Mouse (Mus musculus) common myeloid progenitor, adult 5-6 weeks (primary cell): ENCODE measurements around the gene Zscan10. TPM values are rescaled to one million over a fixed set of nuclear protein-coding genes. Genes with fewer than 3 reads are reported as not detected.

Source experiments
- ATAC-seq: replicated peaks from 2 replicates; pipeline ENCODE4 v1.8.0; 2016; ENCODE audit warnings: low read depth, mild to moderate bottlenecking, moderate TSS enrichment, inconsistent platforms; ENCODE audit not compliant: poor library complexity, severe bottlenecking
- total RNA-seq: library from RNA; stranded (forward); fragments of 200-1000, 187-1606 nt; gene quantifications from 2 replicates; pipeline ENCODE4 v1.2.3, GENCODE M21; 2017

Gene Zscan10
- not detected in 2 replicates for total RNA-seq

DNA sequence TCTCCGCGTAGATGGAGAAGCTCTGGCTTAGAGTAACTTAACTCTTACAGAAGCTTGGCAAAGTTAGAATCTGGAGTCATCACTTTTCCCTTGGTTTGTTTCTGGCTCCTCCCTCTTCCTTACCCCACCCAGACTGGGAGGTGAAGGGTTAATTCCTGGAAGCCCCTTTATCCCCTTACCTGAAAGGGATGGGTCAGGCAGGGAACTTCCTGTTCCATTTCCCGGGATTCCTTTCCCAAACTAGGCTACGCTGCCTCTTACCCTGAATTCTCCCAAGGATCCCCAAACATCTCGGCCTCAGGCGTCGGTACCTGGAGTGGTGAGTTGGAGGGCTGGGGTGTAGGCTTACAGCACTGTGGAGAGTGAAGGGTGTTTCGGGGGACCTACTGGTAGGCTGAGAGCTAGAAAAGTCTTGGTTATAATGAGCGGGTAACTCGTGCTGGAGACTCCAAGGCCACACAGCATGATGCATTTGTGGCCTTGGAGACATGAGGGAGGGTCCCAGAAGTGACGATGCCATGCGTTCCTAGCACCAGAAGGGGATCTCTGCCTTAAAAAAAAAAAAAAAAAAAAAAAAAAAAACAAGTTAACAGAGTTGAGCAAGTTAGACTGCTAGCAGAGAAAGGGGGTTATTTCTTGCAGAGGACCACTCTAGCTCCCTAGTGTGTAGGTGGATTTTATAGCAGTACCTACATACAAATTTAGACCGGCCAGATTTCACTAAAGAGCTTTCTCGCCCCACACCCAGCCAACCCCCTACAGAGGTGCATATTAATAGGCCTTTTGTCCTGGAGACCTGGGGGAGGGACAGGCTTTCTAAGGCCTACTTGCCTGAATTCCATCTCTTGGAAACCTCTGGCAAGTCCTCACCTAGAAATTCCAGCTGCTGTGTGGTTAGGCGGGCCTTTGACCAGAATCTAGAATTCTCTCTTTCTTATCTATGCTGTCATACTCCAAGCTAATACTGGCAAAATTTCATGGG is at the start of gene Zscan10:
Gene Zscan10, plus strand, starts transcription at position 216 of the 982 bp plus-strand sequence.
- no peak for ATAC-seq

DNA sequence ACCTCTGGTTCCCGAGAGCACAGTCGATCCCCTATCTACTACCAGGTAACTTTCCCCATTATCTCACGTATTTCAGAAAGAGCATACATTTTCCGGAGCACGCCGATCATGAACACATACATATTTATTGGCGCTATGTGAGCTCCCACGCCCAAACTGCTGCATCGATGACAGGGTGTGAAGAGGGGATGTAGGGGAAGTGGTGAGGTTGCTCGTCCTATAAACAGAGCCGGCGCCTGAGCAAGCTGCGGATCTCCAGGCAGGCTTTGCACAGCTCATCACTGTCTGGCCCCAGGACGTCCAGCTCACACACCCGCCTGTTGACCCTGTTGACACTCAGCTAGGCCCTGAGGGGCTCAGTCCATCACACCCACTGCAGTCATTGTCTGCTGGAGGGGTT is 49.8 kb upstream of the Zscan10 start:
- peak; percentile 28 for ATAC-seq

DNA sequence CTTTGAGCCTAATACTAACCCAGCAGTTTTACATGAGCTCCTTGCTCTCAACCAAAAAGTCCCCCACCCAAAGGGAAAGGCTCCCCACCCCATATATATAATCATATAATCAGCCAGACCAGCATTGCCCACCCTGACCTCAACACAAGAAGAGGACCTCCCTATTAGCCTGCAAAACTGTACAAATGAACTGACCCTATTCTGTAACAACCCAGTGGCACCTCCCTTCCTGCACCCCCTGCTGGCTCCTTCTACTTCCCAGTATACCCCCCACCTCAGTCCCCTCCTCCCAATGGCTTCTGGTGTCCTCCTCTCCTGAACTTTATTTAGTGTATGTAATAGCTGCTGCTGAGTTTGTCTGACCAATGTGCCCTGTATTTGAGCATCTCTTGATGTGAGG is 49.2 kb upstream of the Zscan10 start:
- no peak for ATAC-seq

DNA sequence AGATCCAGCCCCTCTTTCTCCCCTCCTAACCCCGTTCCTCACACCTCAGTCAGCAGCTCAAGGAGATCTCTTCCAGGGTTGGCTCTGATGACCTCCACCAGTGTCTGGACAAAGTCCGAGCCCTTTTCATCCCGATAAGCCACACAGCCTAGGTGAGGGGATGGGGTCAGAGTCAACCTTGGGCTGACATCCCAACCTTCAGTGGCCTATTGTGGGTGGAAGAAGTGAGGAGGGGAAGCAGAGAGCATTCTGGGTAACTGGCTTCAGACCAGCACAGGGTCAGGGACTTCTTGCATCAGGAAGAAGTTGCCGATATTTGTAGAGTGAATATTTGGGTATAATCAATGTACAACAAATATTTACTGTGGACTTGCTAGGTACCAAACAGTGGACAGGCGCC is 48.7 kb upstream of the Zscan10 start:
- no peak for ATAC-seq

DNA sequence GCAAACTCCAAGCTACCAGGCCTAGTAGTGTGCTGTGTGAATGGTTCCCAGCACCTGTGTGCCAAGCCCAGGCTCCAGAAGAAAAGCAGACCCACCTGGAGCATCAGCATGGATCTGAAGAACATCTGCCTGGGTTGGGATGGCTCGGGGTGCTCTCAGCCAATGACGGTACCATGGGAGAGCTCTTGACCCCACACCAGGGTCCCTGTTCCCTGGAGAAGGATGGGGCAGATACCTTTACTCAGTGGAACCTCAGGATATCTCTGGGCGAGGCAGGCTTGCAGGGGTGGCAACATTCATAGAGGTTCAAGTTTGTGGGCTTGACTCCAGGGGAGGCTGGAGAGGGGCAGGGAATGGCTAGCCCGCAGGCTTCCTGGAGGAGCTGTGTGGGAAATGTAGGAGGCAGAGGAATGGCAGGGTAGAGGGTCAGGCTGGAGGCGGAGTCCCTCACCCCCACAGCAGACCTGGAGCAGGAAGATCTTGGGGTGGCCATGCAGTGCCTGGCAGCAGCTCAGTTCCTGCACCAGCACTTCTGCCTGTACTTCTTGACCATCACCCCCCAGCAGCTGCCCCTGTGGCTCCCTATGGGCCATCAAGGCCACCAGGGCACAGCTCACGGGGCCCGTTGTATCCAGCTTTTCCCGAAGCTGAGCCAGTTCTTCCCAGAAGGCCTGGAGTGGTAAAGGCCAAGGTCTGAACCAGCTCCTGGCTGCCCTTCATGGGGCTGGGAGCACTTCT is 47.6 kb upstream of the Zscan10 start:
- no peak for ATAC-seq

DNA sequence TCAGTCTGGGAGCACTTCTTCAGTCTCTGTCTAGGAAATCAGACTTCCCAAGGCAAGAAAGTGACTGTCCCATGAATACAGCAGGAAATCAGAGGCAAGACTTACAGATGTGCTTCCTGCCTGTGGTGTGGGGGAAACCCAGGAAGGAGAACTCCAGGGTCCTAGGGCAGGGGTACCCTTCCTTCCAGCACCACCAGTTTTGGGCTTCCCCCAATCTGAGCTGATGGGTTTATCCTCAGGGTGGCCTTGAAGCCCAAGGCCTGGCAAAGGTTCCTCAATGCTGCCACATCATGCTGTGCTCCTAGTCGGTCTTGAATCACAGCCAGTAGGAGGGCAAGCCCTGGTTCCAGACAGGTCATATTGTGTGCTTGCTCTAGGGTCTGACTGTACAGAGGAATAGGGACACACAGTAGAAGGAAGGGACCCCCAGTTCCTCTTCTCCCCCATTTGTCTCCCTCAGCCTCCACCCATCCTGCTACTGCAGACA is 47.0 kb upstream of the Zscan10 start:
- no peak for ATAC-seq

DNA sequence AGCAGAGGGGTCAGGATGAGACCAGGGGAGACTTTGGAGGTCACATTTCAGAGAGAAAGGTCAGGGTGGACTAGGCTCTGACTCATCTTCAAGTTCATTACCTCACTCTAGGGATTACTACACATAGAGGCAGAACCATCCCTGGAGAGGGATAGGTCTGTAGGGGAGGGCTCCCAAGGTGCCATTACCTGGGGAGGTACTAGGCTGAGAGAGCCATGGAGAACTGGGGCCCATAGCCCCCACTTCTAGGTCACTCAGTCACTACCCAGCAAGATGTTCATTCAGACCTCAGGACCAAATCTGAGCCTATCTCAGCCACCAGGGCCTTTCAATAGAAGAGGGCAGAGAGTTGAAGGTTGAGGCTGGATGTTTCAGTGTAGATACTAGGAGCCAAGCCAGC is 46.3 kb upstream of the Zscan10 start:
- no peak for ATAC-seq

DNA sequence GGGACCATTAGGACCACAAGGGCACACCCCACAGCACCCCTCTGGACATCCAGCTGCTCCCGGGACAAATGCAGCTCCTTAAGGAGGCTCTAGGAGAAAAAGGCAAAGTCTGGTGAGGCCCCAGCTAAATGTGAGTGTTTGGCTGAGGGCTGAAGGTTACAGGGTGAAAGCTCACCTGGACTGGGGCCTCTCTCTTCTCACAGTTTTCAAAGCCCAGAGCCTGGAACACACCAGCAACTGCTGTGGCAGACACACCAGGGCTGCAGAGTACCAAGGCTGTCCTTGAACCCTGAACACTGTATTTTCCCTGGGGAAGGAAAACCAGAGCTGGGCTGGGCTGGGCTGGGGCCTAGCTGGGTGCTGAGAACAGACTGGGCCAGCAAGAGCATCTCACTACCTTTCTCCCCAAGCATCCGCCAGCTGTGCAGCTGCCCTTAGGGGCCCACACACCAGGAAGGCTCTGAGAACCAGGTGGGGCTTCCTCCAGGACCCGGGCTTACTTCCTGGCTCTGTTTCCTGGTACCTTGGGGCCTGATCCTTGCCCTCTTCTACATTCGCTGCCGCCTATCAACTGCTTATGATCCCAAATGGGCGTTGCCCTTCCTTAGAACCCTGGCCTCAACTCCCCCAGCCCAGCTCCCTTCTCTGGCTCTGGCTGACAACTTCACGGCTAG is 45.3 kb upstream of the Zscan10 start:
- no peak for ATAC-seq

DNA sequence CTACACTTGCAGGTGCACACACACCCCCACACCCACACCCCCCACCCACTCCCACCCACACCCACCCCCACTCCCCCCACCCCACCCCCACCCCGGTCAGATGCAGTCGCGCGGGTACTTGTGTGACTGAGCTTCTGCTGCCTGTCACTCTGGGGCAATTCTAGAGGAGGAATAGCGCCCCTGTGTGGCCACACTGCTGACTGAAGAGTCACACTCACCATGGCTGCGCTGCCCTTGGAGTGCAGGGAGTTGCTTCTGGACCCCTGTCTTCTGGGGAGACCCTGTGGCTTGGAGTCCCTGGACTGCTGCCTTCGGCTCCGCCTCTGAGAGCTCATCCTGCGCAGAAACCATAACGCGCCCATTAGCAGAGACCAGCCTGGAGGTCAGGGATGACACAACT is 40.9 kb upstream of the Zscan10 start:
- ATAC-seq = peak; percentile 37; the same call in 1 of the 2 replicates

DNA sequence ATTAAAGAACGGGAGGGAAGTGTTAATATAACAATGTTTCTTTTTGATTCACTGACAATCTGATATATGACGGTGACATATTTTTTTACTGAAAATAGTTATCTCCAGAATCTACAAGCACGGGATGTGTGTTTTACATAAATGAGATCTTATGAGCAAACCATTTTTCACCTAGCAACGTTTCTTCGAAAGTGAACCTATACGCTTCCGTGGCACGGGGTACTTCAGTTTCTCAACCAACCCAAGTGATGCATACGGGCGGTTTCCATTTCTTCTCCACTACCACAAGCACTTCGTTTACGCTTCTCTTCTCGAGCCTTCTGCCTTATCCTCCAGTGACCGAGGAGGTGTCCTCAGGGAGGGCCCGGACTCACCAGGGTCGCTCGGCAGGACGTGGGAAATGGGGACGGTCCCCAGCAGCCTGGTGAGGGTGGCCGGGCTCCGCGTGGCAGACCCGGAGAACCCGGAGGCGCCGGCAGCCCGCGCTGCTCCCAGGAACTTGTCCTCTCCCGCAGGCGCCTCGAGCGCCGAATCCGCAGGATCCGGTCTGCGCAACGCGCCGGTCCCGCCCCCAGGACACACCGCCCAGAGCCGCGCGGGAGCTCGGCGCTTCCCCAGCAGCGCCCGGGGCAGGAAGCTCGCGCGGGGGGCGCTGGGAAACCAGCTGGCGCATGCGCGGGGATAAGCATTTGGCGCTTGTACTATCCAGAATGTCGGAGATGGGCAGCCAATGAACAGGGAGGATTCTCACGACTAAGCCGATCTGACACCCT is 36.9 kb upstream of the Zscan10 start, which contains the start of gene Zfp213:
Gene Zfp213, minus strand, starts transcription at position 644 of the 773 bp plus-strand sequence.
- ATAC-seq = peak; percentile 90

DNA sequence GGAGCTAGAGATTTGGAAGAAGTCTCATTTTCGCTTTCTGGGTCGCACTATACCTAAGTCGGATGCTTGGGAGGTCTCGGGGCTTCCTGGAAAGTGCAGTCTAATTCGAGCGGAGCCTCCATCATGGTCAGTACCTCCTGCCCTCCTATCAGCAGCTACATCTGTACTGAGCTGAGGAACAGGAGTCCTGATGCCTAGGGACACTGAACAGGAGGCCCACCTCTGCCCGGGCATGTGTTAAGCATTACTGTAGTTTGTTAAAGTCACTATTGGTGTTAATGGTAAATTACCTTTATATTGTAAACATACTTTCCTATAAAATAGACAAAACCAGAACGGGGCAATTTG is 36.3 kb upstream of the Zscan10 start:
- no peak for ATAC-seq

DNA sequence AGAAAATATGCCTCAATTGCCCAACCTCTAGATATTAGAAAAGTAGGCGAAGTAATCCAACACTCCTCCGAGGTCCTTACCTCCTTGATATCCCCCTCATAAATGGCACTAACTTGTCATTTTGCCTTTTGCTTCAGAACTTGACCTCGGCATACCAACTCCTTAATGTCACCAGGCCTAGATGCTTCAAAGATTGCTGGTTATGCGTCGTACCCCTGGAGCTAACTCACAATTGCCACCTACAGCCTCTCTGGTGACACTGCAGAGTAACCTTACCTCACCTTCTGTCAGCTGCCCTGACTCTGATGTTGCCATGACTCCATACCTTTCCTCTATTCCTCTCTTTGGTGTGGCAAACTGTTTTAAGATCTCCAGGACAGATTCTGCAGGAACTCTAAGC is 33.9 kb upstream of the Zscan10 start:
- ATAC-seq = no peak; the same call in 1 of the 2 replicates

DNA sequence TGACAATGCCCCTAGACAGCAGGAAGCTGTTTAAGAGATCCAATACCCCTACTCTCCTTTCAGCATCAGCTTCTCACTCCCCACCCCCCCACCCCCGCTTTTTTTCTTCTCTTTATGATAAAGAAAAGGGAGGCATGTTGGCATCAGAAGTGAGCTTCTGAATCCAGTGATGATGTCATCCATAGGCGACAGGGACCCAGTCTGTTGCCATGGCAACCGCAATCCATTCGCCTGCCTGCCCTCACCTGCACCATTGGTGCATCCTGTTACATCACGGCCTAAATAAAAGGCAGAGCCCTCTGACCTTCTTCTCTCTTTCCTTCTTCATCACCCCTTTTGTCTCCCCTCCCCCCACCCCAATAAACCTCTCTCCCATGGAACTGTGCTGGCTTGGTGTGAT is 32.3 kb upstream of the Zscan10 start:
- no peak for ATAC-seq

DNA sequence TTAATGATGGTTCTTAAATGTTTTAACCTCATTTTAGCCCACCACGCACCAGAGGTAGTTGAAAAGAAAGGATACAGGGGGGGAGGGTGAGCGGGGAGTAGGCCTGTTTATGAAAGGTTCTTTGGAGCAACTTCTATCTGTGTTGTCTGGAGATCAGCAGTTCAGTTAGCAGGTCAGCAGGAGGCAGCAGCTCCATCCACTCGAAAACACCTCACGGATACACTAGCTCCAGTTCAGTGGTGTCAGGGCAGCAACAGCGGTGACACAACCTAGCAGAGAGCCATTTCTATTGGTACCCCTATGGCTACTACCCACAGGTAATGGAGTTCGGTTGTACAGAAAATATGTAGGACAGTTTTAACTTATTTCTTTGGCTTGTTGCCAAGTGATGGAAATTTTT is 30.6 kb upstream of the Zscan10 start:
- ATAC-seq = peak; percentile 88

DNA sequence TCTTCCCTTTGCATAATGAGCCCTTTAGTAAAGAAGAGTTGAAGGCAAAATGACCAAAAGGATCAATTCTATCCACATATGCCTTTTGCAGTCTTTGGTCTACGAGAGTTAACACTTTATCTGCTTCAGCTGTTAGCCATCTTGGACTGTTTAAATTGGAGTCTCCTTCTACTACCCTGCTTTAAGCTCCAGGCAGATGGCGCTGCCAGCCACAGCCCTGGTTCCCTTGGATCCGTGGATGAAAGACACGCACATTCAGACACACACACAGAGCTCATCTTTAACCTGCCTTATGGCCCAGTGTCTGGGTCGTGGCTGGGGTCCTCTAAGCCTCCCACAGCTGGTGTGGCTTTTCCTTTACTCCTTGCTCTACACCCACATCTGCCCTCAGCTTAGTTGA is 29.6 kb upstream of the Zscan10 start:
- peak; percentile 67 for ATAC-seq

DNA sequence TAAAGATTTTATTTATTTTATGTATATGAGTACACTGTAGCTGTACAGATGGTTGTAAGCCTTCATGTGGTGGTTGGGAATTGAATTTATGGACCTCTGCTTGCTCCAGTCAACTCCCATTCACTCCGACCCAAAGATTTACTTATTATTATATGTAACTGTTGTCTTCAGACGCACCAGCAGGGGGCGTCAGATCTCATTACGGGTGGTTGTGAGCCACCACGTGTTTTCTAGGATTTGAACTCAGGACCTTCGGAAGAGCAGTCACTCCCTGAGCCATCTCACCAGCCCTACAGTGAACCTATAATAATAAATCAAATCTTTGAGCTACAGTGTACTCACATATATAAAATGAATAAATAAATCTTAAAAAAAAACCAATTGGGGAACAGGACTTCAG is 28.6 kb upstream of the Zscan10 start:
- ATAC-seq = no peak

DNA sequence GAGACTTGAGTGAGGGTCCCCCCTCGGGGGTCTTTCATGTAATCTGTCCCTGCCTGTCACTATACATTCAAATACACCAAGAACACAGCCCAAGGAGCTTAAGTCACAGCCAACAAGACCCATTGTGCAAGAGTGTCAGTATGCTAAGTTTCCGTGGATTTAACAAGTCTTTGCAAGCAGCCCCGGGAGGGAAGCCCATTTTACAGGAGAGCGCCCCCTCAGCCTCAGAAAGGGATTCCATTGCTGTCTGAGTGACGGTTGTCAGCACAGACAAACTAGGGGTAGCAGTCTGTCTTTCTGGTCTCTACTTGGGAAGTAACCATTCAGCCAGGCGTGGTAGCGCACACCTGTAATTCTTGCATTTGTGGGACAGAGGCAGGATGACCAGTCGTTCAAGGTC is 26.5 kb upstream of the Zscan10 start:
- no peak for ATAC-seq

DNA sequence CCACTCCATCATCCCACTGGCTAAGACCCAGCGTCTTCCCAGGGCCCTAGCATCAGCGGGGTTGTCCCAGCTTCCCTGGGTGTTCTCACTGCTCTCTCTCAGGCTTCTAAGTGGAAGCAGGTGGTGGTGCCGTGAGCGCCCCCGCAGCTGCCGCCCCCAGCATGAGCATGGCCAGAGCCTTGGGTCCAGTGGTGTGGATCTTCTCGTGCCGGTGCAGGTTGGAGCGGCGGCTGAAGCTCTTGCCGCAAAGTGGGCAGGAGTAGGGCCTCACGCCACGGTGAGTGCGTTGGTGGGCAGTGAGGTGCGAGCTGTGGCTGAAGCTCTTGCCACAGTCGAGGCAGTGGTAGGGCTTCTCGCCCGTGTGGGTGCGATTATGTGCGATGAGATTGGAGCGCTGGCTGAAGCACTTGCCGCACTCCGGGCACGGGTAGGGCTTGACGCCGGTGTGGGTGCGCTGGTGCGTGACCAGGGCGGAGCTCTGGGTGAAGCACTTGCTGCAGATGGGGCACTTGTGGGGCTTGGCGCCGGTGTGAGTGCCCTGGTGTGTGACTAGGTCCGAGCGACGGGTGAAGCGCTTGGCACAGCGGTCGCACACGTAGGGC is 24.6 kb upstream of the Zscan10 start:
- ATAC-seq = no peak

DNA sequence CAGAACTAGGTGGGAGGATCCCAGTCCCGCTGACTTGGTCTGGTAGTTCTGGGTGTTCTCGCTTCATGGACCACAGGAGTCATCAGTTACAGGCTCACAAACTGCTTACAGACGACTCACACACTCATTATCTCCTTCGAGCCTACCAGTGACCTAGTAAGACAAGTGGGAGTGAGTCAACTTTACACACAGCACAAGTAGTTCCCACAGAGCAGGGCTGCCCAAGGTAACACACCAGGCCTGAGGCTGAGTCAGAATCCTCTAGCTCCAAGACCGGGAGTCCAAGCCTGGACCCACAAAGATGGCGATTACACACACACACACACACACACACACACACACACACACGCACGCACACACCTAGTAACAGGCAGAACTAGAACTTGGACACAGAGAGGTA is 15.9 kb upstream of the Zscan10 start:
- ATAC-seq = no peak
